Mouse (Mus musculus): ENCODE results near the gene Ece2.

Gene Ece2

DNA sequence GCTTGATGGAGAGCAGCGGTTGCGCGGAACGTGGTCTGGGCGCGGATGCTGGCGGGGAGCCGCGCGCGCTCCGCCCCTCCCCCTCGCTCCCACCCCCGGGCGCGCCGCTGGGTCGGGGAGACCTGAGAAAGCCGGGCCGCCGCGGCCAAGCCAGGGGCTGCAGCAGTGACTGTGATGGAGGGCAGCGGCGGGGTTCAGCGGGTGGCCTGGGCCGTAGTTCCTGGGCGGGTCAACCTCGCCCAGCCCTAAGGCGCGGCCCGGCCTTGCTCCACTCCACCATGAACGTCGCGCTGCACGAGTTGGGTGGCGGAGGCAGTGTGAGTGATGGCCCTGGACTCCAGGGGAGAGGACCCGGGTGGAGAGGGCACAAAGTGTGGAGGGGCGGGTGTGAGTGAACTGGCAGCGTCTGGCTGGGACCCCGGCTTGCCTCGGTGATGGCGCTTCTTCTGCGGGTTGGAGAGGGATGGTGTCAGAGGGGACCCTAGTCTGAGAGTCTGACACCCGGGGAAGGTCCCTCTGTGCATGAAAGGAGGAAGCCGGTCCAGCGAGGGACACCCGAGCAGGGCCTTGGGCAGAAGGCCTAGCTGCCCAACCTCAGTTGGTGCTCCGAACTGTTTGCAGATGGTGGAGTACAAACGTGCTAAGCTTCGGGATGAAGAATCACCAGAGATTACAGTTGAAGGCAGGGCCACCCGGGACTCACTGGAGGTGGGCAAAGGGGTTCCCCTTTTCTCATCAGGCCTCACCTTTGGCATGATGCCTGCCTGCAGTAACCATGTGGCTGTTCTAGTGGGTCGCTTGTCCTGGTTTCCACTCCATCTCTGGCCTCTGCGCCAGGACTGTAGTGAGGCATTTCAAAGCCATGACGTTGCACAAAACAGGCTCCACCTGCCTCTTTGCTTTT is at the start of gene Ece2:
TSS of gene Ece2 (plus strand) at position 98 of the 904 bp plus-strand sequence.
- DNase-seq = peak; percentile 4

DNA sequence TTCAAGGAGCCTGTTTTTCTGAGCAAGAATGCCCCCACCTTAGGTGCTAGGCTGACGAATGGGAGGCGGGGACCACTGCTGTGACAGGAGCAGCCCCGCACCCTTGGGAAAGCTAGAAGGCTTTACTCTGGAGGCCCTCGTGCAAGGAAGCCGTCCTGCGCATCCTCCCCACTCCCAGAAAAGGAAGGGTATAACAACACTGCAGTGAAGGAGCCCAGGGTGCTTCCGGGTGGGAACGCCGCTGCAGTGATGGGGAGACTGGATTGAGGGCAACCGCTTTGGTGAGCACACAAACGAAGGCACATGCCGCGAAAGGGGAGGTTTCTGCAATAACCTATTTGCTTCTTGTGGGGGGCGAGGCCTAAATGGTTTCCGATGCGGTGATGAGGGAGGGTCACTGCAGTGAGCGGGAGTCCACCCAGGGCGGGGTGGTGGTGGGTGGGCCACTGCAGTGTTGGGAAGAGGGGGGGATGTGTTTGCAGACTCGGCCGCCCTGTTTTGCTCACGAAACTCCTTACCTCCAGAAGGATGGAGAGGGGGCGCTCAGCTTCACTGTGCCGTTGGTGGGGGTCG is 40.2 kb upstream of the Ece2 start, which contains the start of gene Vwa5b2:
TSS of gene Vwa5b2 (plus strand) at position 106 of the 573 bp plus-strand sequence.
- no peak for DNase-seq

DNA sequence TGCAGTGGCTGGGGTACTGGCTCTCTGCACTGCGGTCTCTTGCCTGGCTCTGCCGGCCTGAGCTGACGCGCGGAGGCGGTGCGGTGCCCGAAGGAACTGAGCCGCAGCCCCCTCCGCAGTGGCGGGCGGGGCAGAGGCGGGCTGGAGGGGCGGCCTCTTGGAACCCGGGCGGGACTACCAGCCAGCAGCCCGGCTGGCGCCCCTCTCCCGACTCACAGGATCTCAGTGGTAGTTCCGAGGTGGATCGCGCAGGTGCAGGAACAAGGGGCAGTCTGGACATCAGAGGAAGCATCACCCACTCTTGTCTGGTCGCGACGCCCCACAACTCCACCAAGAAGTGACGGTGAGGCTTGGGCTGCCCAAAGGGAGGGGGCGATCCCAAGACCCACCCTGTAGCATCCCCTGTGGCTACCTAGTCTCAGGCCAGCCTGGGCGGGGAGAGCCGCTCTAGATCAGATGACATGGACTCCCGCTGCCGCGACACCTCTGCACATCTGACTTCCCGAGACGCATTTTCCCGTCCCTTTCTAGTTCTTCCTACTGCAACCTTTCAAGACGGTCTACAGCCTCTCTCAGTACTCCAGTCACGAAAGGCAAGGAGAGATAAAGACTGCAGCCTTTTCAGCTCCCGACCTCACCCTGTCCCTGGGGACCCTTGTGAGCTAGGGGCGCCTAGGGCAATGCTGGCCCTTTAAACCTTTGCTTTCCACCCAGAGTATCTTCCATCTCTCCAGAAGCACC is 39.5 kb upstream of the Ece2 start:
- peak; percentile 17 for DNase-seq

GRCm38 (mm10) chr16:20590680-20591038 is 39.0 kb upstream of the Ece2 start:
- no peak for DNase-seq

DNA sequence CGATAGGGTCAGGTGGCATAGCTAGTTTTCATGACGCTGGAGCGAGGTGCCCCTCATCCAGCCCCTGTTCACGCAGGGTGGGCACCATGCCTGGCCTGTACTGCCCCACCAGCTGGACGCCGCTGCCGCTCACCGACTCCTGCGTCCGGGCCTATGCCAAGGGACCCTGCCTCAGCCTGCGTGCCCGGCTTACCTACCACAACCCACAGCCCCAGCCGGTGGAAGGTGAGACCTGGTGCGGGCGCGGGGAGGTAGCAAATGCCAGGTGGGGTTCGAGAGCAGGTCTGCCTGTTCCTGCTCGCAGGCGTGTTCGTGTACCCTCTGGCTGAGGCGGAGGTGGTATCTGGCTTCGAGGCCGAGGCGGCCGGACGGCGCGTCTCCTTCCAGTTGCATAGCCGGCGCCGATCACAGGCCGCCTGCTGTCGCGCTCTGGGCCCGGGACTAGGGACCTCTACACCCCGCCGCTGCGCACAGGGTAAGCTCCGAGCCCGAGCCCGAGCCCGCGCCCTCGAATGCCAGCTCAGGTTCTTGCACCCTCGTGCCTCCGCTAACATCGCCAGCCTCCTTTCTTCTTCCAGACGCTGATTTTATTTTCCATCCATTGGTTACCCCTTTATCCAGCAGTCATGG is 38.4 kb upstream of the Ece2 start:
- DNase-seq = no peak

GRCm38 (mm10) chr16:20595060-20595673 is 34.5 kb upstream of the Ece2 start:
- DNase-seq = no peak

DNA sequence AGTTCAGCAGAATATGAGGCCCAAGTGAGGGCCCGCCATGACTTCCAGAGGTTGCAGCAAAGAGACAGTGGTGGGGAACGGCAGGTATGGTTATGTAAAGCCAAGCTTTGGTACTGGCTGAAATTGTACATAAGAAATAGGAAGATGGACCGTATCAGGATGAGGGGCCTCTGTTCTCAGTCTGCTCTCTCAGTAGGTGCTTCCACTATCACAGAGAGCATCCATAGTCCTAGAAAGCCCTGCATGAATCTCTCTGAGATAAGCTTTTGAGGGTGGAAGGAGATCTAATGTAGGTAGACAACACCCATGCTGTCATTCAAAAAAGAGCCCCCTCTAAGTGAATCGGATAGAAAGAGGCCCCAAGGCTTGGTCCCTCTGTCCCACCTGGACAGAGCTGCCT is 33.9 kb upstream of the Ece2 start:
- no peak for DNase-seq

DNA sequence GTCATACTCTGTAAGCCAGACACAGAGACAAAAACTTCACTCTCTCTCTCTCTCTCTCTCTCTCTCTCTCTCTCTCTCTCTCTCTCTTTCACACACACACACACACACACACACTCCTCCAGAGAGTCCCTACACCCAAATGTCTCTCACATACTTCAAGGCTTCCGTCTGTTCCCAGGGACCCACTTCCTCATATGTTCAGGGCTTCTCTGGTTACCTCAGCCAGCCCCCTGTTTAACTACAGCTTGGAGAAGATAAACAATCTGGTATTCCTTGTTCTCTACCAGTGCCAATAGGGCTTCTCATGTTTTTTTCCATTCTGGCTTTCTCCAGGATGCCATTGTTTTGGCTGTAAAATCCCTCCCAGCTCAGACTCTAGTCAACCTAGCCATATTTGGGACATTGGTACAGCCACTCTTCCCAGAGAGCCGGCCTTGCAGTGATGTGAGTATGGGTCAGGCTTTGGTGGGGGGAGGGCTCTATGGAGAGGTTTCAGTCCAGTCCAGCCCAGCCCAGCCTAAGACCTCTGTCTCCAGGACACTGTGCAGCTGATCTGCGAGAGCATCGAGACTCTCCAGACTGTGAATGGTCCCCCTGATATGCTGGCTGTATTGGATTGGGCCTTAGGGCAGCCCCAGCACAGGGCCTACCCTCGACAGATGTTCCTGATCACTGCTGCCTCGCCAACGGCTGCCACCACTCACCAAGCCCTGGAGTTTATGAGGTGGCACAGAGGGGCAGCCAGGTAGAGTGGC is 32.8 kb upstream of the Ece2 start:
- DNase-seq = no peak

DNA sequence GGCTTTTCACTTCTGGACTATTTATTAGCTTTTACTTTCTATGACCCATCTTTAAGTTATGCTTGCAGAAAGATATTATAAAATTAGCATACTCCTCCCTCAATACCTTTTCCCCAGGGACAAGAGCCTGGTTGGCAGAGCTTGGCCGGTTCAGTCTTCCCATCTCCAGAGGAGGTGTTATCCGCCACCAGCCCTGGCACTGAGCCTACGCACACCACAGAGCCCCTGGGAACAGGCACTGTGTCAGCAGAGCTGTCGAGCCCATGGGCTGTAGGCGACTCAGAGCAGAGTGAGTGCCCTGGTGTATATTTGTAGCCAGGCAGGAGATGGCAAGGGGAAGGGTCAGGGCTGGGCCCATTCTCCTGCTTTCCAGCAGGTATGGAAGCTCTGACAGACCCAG is 29.1 kb upstream of the Ece2 start:
- no peak for DNase-seq

- no peak for DNase-seq
These were observed 24.9 kb upstream of the Ece2 start for GRCm38 (mm10) chr16:20604705-20605104.

GRCm38 (mm10) chr16:20610501-20611356 is 18.9 kb upstream of the Ece2 start:
- peak; percentile 69 for DNase-seq

DNA sequence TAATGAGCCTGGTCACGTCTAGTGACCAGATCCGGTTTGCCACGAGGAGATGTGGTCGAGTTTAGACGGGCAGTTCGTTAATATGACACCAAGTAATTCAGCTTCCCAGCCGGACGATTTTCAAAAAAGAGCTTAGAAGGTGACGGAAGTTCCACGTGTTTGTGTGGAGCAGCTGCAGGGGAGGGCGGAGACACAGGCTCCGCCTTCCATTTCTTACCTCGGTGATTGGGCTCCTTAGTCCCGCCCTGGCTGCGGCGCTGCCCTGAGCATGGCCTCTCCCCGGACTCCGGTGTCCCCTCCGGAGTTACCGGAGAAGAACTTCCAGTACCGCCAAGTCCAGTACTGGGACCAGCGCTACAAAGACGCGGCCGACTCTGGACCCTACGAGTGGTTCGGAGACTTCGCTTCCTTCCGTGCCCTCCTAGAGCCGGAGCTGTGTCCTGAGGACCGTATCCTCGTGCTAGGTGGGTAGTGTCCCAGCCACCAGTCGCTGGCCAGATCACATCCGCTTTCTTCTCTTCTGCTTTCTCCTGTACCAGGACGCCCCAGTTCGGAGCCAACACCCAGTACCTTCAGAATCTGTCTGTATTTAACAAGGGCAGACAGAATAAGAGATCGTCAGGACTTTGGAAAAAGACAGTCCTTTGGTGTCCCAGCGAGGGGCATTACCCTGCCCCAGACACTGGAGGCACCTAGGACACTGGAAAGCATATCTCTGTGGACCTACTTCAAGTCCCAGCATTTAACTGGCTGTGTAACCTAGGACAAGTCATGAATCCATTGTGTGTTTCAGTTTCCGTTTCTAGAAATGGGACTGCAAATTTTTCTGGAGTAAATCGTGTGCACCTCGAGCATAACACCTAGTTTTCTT is 18.0 kb upstream of the Ece2 start, which contains the start of the genes Eef1akmt4, Gm49333 and Alg3:
TSS of gene Eef1akmt4 (plus strand) at position 237 of the 871 bp plus-strand sequence.
TSS of gene Gm49333 (plus strand) at position 254 of the 871 bp plus-strand sequence.
TSS of gene Alg3 (minus strand) at position 379 of the 871 bp plus-strand sequence.
- DNase-seq = peak; percentile 82

- DNase-seq = peak; percentile 26
These were observed 9.9 kb upstream of the Ece2 start for GRCm38 (mm10) chr16:20619541-20620398.

- DNase-seq = no peak
These were observed 9.3 kb upstream of the Ece2 start for GRCm38 (mm10) chr16:20620399-20620735.

DNA sequence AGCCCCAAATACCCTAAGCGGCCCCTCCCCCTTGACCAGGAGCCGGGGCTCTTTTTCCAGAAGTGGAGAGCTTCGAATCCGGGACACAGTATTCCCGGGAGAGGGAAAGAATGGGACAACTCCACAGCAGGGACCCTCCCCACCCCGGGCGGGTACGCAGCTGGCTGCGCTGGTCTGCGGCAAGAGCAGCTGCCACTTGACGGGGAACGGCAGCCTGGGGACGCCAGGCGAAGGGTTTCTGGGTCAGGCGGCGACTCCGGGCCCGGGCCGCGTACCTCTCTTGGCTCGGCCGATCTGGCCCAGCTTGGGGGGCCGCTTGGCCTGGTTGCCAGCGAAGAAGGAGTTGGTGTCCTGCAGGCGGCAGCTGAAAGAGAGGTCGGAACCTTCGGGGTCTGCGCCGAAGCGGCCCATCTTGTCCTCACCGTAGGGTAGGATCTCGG is 8.9 kb upstream of the Ece2 start:
- DNase-seq = no peak

DNA sequence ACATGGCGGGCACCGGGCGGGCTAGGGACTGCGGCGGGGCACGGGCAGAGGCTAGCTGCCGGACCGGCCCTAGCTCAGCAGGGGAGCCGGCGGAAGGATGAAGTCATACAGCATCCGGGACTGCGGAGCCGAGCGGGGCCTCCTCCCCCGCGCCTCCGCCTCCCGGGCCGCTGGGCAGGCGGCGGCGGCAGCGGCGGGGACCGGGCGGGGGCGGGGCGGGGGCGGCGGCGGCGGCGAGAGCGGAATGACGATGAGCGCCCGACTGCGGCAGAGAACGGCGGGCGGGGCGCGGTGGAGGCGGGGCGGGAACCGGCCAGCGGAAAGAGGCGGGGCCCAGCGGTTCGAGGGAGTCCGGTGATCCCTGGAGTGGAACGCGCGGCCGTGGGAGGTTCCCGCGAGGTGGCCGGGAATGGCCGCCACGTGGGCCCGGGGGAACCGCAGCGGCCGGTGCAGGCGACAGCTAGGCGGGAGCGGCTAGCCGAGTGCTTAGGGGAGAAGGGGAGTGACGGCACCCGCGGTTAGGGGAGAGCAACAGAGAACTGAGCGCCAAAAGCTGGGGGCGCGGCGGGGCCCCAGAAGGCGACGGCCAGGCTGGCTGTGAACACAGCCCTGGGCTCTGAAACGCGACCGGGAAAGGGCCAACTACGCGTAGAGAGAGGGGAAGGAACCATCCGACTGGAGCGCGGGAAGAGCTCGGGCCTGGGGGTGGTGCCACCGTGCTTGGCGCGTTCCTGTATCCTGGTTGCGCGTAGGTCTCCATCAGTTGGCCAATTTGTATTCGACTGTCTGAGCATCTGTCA is 8.2 kb upstream of the Ece2 start, which contains the start of gene Camk2n2:
TSS of gene Camk2n2 (minus strand) at position 97 of the 800 bp plus-strand sequence.
- DNase-seq = peak; percentile 67

DNA sequence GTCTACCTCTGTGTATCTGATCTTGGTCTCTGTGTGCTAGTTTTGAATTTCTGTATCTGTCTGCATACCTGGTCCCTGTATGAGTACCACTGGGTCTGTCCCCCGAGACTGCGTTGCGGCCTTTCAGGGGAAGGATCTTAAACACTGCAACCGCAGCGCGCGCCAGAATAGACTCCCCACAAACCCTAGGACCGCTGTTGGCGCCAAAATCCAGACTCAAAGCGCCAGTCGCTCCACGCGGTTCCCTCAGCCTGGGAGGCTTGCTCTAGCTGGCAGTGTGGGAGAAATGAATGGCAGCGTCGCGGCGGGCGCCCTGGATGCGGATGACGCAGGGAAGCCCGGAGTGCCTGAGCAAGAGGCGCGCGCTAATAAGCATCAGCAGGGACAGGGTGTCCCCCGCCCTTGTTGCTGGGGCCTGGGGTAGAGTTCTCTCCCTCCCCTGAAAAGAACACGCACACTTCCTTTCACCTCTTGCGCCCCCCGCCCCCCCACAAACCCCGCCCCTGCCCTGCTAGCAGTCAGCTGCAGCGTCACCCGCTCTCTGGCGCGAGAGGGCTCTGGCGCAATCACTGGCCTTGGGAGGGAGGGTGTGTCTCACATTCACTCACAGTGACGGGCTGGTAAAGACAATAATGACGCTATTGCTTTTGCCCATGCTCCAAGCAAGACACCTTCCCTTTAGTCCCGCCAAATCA is 7.5 kb upstream of the Ece2 start:
- DNase-seq = peak; percentile 61

Measured in lung, postnatal 14 days (tissue).